Mouse (Mus musculus) adrenal gland, postnatal 25 days (tissue): Measurements from ENCODE around the gene Dlg2. TPM values are rescaled to one million over a fixed set of nuclear protein-coding genes. Genes with fewer than 3 reads are reported as not detected.
A peak's percentile ranks its signal among the peaks of the same experiment; 100 is the strongest.

ENCODE experiments used
- DNase-seq: peaks from one replicate; pipeline ENCODE4 v3.0.0; 2021; ENCODE audit warnings: mixed read lengths
- total RNA-seq: library from RNA; stranded (reverse); gene quantifications from 2 replicates; pipeline ENCODE4 v1.2.3, GENCODE M21; 2021

The Dlg2 gene
- total RNA-seq, 1 experiment from 2014 or later: 148 TPM

- DNase-seq: no peak
Observed at GRCm38 (mm10) chr7:92287058-92287457, 1810.6 kb downstream of the Dlg2 start.

DNA sequence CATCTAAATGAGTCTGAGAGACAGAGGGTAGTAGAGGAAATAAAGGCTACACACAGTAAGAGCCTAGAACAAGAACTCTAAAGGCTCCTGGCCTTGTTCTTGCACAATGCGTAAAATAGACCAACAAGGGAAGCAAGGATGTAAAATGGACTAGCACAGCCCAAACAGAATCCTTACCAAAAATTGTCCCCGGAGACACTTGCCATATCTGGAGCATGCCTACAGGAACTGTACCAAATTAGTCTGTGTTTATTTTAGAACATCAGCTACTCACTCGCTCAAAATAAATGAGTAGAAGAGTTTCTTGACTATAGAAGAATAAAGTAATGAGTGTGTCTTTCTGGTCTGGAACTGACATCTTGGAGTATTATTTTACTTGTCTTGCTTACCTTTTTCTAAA is 1812.3 kb downstream of the Dlg2 start:
- no peak for DNase-seq

- DNase-seq: no peak
Observed at GRCm38 (mm10) chr7:92292918-92293518, 1816.5 kb downstream of the Dlg2 start.

DNA sequence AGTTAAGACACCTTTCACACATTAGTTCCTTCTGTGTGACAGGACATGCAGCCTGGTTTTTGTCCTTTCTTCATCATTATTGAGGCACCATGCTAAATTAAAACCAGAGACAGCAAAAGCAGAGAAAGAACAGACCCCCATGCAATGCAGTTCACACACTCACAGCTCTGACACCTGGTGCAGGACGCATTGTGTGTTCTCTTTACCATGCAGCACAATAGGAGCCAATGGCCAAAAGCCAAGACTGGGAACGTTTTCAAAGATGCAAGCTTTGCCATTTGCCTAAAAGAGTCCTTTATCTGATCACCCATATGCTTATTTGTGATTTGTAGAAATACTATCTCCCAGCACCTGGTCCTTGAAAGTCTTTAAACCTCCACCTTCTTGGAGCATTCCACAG is 1824.6 kb downstream of the Dlg2 start:
- DNase-seq: no peak

DNA sequence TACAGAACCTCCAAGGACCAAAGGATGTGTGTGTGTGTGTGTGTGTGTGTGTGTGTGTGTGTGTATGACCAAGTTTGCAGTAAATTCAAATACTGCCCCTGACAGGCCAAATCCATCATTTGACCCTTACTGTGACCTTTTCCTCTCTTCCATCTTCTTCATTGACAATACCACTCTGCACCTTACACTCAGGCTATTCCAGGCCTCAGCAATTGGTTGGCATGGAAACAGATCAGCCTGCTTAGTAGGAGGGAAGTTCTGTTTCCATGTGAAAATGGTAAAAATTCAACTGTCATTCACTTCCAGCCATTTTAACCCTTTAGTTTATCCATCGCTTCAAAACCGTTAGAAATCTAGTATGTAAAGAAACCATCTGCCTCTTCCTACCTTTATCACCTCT is 1831.2 kb downstream of the Dlg2 start:
- no peak for DNase-seq

DNA sequence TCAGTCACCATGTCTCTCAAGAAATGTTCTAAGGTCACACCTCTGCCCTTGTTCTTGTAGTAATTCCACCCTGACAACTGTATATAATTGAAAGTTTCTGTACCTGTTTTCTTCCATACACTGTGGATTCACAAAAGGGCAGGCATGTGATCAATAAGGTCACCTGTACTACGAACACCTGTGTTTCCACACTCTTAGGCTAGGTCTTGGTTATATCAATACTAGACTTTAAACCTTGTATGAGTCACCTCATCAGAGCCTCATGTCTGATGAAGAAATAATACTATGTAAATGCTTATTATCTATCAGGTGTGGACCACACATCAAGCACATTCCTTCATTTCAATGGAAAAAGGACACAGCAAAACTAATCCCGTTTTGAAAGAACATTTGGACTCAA is 1831.7 kb downstream of the Dlg2 start:
- no peak for DNase-seq

DNA sequence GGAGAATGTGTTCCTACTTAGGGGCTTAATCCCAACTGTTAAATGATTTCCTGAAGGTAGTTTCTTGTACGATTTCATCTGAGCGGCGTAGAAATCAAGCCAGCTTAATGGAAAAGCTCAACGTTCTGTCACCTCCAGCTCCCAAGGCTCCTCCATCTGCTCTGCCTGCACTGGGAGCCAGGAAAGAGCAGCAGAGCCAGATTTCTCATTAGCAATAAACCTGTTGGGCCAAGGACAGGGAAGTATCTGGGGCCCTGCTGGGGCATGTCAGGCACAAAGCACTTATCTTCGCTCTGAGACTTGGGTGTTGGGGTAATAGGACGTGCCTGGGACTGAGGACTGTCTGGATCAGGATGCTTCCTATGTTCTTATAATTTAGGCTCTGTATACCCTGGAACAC is 1839.9 kb downstream of the Dlg2 start:
- no peak for DNase-seq

DNA sequence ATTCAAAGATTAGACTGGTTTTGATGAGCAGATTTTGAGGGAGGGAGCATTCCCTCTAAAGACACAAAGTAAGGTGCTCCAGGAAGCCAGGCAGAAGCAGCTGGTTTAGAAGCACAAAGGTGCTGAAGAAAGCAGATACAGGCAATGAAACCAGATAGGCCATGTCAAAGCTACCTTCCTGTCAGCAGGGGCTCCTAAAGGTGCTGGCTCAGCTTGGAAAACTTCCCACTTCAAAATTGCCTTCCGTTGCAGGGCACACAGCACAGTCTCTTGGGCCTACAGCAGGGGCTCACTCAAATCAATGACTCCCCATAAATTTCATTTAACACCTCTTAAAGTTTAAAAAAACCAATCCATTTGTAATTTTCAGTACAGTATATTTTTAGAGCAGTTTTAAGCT is 1843.0 kb downstream of the Dlg2 start:
- DNase-seq: no peak

- DNase-seq: no peak
Observed at GRCm38 (mm10) chr7:92320181-92320580, 1843.7 kb downstream of the Dlg2 start.

- DNase-seq: no peak
Observed at GRCm38 (mm10) chr7:92321786-92322185, 1845.3 kb downstream of the Dlg2 start.

DNA sequence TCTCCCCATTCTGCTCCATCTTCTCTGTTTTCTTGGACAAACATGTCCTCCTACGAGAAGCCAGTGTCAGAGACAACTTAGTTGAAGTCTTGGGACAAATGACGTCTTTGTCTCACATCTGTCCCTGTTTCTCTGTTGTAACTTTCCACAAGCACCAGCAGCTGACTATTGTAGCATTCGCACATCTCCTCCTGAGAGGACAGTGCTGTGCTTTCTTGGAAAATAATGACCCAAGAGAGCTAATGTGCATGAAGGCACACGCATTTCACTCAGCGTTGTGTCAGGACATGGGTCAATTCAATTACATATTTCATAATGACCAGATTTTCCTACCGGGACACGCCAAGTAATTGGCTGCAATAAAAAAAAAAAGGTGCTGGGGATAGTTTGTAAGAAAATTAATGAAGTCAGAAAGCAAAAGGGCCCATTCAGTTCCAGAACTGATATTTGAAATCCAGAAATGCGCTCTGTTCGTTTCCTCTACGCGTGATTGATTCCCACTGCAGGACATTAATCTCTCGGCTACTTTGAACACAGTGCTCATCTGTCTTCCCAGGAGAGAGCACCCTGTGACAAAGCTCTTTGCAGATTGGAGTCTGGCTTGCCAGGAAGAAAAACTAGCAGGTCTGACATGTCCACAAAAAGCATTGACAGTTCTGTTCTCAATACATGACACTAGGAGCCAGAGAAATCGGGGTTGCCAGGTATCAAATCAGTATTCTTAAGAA is 1846.0 kb downstream of the Dlg2 start:
- DNase-seq: no peak

GRCm38 (mm10) chr7:92323710-92324109 is 1847.2 kb downstream of the Dlg2 start:
- peak; percentile 31 for DNase-seq

- DNase-seq: peak; percentile 12
Observed at GRCm38 (mm10) chr7:92327343-92327896, 1850.9 kb downstream of the Dlg2 start.

- no peak for DNase-seq
Observed at GRCm38 (mm10) chr7:92333220-92333898, 1856.9 kb downstream of the Dlg2 start.

- no peak for DNase-seq
Observed at GRCm38 (mm10) chr7:92356542-92356941, 1880.1 kb downstream of the Dlg2 start.

DNA sequence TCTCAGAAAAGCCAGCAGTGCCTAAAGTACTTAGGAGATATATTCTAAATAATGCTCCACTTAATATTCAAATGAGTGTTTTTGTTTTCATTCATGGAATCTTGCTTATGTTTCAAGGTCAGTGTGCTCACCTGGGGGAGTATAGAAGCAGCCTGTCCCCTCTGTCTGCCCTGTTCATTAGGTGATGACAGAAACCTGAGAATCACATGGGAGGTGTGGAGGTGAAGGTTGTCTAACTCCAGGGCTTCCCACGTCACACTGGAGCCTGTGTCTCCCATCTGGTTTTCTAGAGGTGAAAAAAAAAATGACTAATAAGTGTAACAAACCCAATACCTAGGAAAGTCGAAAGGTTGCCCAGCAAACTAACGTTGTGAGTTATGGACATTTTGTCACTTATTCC is 1886.9 kb downstream of the Dlg2 start:
- DNase-seq: no peak

DNA sequence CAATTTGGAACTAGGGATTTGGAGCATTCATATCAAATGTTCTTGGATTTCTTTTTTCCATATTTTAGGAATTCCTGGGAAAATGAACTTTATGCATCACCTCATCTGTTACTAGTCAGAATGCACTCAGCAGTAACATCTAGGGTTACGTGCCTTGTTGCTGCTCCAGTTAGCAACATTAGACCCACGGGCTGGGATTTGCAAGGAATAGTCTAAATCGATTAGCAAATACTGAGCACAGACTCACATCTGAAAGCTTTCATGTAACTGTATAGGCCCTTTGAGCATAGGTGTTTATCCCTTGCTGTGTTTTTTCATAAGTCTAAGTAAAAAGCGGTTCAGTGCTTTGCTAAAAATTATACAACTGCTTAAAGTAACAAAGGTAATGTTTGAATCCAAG is 1887.3 kb downstream of the Dlg2 start:
- DNase-seq: no peak

GRCm38 (mm10) chr7:92367111-92367510 is 1890.6 kb downstream of the Dlg2 start:
- DNase-seq: no peak

GRCm38 (mm10) chr7:92370521-92370920 is 1894.0 kb downstream of the Dlg2 start:
- no peak for DNase-seq

- no peak for DNase-seq
Observed at GRCm38 (mm10) chr7:92371638-92372037, 1895.2 kb downstream of the Dlg2 start.

DNA sequence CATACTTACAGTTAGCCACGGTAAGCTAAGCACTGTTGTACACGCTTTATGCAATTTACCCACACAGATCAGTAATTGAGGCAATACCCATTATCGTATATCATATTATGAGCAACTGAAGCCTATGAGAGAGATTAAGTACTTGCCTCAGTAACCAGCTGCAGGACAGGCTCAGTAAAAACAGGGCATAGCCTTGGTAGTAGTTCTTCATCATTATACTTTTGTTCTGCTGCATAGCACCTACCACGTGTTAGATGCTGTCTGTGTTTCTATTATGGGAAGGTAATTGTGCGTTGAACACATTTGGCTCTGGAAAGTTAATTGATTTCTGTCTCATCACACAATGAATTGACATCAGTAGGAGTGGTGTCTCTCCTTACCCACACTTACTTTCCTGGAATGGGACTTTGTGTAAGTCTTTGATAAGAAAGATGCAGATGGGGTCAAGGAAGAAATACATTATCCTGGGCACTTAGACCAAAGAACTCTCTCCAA is 1897.4 kb downstream of the Dlg2 start:
- no peak for DNase-seq

GRCm38 (mm10) chr7:92383913-92384484 is 1907.5 kb downstream of the Dlg2 start:
- DNase-seq: no peak
